Mouse (Mus musculus) erythroblast, embryonic 14.5 days (primary cell): ENCODE measurements at regions not wholly inside any gene's neighbourhood (a gene's known extent, or its start where the extent isn't known, plus 50 kb on each side); places are given as distances from the start of the nearest gene placed in this dataset.

ENCODE experiments used
- GATA1 ChIP-seq: IDR thresholded peaks from 2 replicates; pipeline ENCODE4 v1.6.1; 2012; ENCODE audit warnings: low read length, inconsistent platforms, mixed read lengths
- TAL1 ChIP-seq: IDR thresholded peaks from 3 replicates; pipeline ENCODE4 v1.6.1; 2012; ENCODE audit warnings: low read length, inconsistent platforms, mixed read lengths

DNA sequence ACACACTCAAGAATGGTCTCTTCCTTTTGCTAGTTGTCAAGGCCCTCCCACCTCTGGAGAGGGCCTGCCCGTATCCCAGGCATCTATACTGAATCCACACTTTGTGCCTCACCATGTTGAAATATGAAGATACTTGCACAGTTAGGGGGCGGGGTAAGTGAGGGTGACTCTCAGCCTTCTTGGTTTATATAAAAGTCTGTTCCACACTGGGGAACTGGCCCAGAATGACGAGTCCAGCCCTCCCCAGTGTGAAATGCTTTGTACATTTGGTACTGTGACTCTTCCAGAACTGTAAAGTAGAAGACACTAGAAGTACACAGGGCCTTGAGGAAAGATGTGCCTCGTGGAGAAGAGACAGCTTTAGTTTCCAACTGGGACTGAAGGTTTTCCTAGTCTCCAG, 166.8 kb downstream of the Tshz3 start:
- TF ChIP-seq GATA1 (no peak), TAL1 (no peak)
